Mouse (Mus musculus): ENCODE data around the gene Rgma.

DNA sequence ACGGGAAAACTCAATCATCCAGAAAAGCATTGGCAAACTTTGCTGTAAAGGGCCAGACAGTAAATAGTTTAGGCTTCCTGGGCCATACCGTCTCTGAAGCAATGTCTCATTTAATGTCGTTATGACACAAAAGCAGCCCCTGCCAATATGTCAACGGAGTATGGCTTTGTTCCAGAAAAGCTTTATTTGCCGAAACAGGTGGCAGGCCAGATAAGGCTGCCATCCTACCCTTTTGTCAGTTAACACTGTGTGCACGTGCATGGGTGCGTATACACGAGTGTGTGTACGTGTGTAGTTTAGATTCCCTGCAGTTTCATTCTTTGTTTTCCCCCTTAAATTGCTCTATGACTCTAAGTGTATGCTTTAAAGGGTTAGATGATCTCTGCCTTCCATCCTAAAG lies 20.1 kb upstream of the Rgma start:
- TF ChIP-seq CTCF (IDR thresholded peaks at IDR 0.05; ENCODE audit: low read depth) (no peak), EP300 (IDR thresholded peaks at IDR 0.05; ENCODE audit: low read depth) (no peak)

All from liver, embryonic 14.5 days (tissue).